Mouse (Mus musculus) adrenal gland (tissue): ENCODE data around the gene Gm20661.

Experiments
- intact Hi-C: fragments of 180-260 bp; cut with DNase I; formaldehyde crosslinking; loops from one replicate; pipeline ENCODE4 v1.15.1; 2025
- long read RNA-seq, 2 experiments: library from polyadenylated mRNA; unstranded; transcript quantifications; one replicate each; pipeline ENCODE4 v2.0.0; 2020; ENCODE audit warnings: borderline replicate concordance in 1 of 2; ENCODE audit not compliant: insufficient replicate concordance in 1 of 2

Gene Gm20661
- long read RNA-seq, experiment 1, partial matches to known transcripts, result 0 of 1 reads
- long read RNA-seq, experiment 1, other reads (novel, unspliced or antisense), result 1 of 1 reads
- long read RNA-seq, experiment 2, partial matches to known transcripts, result 0 of 1 reads
- long read RNA-seq, experiment 2, other reads (novel, unspliced or antisense), result 1 of 1 reads

GRCm38 (mm10) chr9:107982681-107983346, at the start of gene Gm20661:
TSS of gene Gm20661 (plus strand) at chr9:107983058.
- intact Hi-C loops, result no loop called here

DNA sequence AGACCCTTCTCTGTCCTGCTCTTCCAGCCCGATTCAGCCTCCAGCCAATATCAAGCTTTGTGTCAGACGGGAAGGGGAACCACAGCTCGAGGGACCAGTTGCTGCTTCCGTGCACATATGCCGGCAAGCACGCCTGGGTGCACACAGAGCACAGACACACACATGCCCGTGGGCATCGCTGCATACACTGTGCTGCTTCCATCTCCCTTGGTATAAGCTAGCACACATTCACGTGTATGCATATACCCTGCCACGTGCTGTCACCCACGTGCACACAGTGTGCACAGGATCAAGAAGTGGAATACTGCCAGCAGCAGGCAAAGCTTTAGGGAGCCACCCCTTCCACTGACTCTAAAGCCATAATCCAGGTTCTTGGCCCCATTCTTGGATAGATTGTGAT, 48.7 kb upstream of the Gm20661 start:
- intact Hi-C loops, result no loop called here

- intact Hi-C loops, result no loop called here
These were observed 47.5 kb upstream of the Gm20661 start, which contains the start of gene Camkv for GRCm38 (mm10) chr9:107935374-107935773. TSS of gene Camkv (plus strand) at chr9:107935674.

GRCm38 (mm10) chr9:107935790-107936214, 47.1 kb upstream of the Gm20661 start:
- intact Hi-C loops, result no loop called here

GRCm38 (mm10) chr9:107936215-107936822, 46.5 kb upstream of the Gm20661 start:
- intact Hi-C loops, result no loop called here

- intact Hi-C loops, result no loop called here
These were observed 46.0 kb upstream of the Gm20661 start for GRCm38 (mm10) chr9:107936831-107937230.

DNA sequence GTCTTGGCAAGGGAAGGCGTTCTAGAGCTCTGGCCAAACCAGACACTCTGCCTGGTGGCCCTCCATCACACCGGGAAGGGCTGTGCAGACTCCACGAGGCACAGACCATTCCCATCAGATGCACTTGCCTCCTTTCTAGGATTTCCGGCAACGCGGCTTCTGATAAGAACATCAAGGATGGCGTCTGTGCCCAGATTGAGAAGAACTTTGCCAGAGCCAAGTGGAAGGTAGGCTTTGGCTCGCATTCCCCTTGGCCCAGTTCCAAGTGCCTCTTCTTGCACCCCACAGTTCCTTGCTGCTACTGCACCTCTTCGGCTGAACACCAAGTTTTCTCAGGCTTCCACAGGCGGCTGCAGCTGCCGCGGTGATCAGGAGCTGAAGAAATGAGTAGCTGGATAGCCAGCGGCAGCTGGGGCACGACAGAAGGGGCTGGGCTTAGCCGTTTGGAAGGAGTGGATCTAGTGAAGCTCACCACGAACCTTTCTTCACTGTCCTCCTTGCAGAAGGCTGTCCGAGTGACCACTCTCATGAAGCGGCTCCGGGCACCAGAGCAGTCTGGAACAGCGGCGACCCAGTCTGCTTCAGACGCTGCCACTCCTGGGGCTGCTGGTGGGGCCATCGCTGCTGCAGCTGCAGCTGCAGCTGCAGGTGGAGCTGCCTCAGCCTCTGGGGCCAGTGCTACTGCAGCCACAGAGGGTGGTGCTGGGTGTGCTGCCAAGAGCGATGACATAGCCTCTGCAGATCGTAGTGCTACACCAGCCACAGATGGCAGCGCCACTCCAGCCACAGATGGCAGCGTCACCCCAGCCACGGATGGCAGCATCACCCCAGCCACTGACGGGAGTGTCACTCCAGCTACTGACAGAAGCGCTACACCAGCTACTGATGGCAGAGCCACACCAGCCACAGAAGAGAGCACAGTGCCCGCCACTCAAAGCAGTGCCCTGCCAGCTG, 35.3 kb upstream of the Gm20661 start:
- intact Hi-C loops, result no loop called here

DNA sequence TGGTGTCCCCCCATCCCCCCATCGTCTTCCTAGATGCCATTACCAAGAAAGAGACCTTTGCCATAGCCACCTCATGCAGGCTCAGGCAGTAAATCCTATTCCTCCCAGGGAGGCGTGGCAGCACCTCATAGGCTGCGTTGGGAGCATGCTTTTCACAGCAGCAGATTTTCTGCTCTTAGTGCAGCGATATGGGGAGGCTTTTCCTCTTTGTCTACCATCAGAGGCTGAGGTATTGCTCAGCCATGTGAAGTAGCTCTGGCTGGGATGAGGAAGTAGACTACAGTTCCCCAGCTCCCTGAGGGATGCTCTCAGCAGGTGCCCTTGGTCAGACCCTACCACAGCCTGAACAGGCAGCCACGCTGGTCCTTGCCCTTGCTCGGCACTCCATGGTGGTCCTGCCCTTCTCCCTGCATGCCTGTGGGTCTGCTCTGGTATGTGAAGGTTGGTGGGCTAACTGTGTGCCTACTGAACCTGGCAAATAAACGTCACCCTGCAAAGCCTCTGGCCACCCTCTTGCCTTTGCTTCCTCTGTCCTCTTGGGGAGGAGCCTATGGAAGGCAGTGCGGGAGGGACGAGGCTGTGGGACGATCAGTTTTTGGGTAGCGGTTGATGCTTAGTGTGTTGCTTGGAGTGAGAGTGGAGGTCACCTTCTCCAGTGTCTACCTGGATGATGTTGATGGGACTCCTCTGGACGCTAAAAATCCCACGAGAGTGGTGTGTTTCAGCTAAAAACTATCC, 33.5 kb upstream of the Gm20661 start:
- intact Hi-C loops, result no loop called here

GRCm38 (mm10) chr9:107949922-107950235, 33.0 kb upstream of the Gm20661 start, which contains the start of gene Traip:
TSS of gene Traip (plus strand) at chr9:107950136.
- intact Hi-C loops, result no loop called here

- intact Hi-C loops, result no loop called here
These were observed 32.1 kb upstream of the Gm20661 start for GRCm38 (mm10) chr9:107950460-107951355.

DNA sequence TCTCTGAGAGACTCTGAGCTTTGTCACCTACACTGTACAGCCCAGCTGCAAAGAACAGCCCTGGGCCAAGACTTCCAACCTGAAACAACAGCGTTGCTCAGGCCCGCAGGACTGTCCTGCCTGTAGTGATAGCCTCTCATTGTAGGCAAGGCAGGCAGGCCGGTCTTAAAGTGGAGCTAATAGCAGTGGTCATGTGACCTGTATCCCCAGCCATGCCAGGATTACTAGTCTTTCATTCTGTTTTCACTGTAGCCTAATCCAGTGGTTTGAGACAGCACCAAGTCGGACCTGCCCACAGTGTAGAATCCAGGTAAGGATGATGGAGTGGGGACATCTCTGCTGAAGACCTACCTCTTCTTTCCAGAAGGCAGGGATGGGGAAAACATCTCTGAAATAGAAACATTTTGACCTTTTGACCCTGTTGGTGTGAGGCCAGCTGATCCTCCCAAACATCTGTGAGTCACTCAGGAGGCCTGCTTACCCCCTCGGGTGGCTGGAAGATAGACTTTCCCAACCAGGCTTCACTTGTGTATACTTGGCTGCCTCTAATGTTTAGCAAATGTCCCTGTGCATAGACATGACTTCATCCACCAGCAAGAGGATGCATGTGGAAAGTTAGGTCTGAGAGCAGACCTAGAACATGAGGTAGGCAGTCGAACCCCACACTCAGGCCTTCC, 27.1 kb upstream of the Gm20661 start:
- intact Hi-C loops, result no loop called here

DNA sequence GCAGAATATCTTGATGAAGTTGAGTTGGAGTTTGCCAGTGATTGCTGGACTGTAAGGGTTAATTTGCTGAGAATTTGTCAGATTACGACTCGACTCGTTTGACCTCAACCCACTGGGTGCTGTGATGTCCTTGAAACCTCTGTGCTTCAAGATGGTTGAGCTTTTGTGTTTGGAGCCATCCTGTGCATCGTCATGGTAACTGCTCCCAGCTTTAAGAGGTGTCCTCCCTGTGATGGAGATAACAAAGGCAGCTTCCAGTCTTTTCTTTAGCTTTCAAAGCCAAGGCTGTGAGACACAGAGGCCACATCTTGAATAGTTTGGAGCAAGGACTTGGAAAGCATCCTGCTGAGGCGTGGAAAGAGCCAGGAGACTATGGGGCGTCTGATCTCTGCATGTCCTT, 25.7 kb upstream of the Gm20661 start:
- intact Hi-C loops, result no loop called here

- intact Hi-C loops, result loop anchor here (5.0 kb wide), 3 partner anchors 42 to 92 kb away; partner anchors contain the start of genes Amigo3 and Ip6k1
These were observed 23.0 kb upstream of the Gm20661 start for GRCm38 (mm10) chr9:107959896-107960295.

- intact Hi-C loops, result loop anchor here (5.0 kb wide), 3 partner anchors 41 to 91 kb away; partner anchors contain the start of genes Amigo3 and Ip6k1
These were observed 21.9 kb upstream of the Gm20661 start for GRCm38 (mm10) chr9:107960928-107961327.

GRCm38 (mm10) chr9:107961351-107961762, 21.5 kb upstream of the Gm20661 start:
- intact Hi-C loops, result loop anchor here (5.0 kb wide), 3 partner anchors 41 to 91 kb away; partner anchors contain the start of genes Amigo3 and Ip6k1

- intact Hi-C loops, result loop anchor here (2.0 to 5.0 kb wide), 5 partner anchors 25 to 105 kb away; partner anchors contain the start of genes Amigo3 and Ip6k1
These were observed 21.0 kb upstream of the Gm20661 start for GRCm38 (mm10) chr9:107961881-107962280.

- intact Hi-C loops, result loop anchor here (2.0 to 5.0 kb wide), 5 partner anchors 24 to 104 kb away; partner anchors contain the start of genes Amigo3 and Ip6k1
These were observed 19.9 kb upstream of the Gm20661 start for GRCm38 (mm10) chr9:107962916-107963315.

DNA sequence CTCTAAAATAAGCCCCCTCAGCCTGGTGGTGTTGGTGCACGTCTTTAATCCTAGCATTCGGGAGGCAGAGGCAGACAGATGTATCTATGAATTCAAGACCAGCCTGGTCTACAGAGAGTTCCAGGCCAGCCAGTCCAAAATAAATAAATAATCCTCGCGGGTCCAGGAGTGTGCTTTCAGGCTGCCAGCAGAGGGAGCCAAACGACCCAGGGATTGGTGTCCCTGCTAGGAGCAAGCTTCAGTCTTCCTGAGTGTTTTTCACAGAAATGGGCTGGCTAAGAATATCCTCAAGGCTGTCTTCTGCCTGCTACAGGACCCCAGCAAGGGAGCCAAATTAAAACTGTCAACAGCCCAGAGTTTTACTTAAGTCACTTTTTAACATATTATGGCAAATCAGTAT, 19.2 kb upstream of the Gm20661 start:
- intact Hi-C loops, result loop anchor here (2.0 to 5.0 kb wide), 5 partner anchors 23 to 103 kb away; partner anchors contain the start of genes Amigo3 and Ip6k1
